Mouse (Mus musculus) spleen, adult 2 months (tissue): ENCODE results near the gene Bcl3.

Experiments used
- CTCF ChIP-seq: fragments of 200-500 bp; IDR thresholded peaks from 2 replicates; pipeline ENCODE4 v1.5.1; 2011; ENCODE audit warnings: mild to moderate bottlenecking, inconsistent platforms; ENCODE audit not compliant: insufficient read depth, insufficient read length, insufficient replicate concordance; ENCODE audit errors: extremely low read depth
- POLR2A ChIP-seq: fragments of 200-500 bp; IDR thresholded peaks from 2 replicates; pipeline ENCODE4 v1.6.1; 2011; ENCODE audit warnings: low read depth, low read length, inconsistent platforms

DNA sequence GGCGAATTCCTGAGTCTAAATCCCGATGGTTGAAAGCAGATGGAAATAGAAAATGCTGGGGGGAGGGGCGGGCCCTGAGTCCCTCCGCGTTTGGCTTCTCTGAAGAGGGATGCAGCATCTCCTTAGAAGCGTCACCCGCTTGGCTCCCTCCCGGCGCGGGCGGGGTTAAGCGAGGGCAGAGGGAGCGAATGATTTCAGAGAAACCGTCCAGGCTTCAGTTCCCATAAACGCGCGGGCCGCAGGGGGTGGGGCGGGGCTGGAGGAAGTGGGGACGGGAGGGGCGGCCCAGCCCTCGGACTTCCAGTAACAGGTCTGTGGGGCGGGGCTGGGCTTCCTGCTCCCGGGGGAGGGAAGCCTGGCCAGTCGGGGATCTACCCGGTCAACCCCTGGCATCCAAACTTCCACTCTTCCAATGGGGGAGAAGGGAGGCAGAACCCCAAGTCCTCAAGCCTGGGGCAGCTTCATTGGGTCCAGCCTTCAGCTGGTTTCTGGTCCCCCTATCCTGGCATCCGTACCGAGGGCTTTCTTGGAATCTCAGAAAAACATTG, 6.3 kb downstream of the Bcl3 start:
- TF ChIP-seq POLR2A (no peak), CTCF (no peak)
